Mouse (Mus musculus) CH12F3 (cell line): ENCODE measurements around the gene Xrcc3.

Experiments used
- in situ Hi-C: fragments of 300-500 bp; cut with MboI; formaldehyde crosslinking; loops from 2 replicates; pipeline ENCODE4 v1.14.3; 2020; ENCODE audit warnings: low sequenced_read_pairs

The Xrcc3 gene

DNA sequence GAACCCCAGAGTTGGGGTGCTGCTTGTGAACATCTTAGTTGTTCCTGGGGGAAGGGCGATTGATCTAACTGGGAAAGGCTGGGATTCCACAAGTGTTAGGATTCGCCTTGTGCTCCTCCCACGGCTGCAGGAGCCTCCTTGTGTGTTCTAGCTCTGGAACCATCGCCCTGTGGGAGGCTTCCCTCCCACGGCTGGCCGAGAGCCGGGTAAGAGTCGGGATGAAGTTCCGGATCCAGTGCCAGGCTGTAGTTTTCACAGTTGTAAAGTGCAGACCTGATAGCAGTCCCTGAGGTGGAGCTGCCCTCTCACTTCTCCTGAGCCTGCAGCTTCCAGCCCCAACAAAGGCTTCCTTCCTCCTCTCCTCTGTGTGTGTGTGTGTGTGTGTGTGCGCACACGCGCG, 2.9 kb upstream of the Xrcc3 start:
- in situ Hi-C loops: no loop called here

DNA sequence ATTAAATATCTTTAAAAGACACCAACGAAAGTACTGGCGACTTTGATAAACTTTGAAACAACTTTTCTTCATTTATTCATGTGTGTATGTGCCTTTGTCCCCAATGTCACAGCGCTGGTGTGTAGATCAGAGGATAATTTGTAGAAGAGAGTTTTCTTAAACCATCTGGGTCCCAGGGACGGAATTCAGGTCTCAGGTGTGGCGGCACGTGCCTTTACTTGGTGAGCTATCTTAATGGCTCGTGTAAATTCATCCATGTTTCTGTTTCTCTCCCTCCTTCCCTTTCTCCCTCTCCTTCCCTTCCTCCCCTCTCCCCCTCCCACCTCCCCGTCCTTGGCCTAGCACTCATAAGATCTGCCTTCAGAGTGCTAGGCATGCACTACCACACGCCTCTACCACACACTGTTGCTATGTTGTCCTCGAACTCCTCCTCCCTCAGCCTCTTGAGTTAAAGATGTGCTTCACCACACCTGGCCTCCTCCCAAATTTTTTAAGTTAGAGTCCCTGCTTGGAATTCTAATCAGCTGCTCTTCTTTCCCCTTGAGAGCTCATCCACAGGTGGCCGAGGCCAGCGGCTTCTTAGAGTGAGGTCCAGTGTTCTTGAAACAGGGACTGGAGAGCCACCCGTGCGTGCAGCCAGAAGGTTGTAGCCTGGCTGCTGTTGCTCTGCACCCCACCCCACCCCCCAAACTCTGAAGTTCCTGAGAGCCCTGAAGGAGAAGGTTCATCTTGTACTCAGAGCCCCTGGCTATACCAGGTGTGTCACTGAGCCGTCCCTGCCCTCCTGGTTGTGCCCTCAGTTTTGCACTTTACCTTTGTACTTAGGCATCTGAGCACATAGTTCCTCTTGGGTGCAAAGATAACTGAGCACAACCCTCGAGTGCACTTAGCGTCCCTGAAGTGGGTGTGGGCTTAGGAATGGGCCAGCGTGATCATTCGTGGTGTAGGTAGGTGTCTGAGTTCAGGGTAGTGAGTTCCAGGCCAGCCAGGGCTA, 1.4 kb upstream of the Xrcc3 start:
- in situ Hi-C loops: no loop called here

DNA sequence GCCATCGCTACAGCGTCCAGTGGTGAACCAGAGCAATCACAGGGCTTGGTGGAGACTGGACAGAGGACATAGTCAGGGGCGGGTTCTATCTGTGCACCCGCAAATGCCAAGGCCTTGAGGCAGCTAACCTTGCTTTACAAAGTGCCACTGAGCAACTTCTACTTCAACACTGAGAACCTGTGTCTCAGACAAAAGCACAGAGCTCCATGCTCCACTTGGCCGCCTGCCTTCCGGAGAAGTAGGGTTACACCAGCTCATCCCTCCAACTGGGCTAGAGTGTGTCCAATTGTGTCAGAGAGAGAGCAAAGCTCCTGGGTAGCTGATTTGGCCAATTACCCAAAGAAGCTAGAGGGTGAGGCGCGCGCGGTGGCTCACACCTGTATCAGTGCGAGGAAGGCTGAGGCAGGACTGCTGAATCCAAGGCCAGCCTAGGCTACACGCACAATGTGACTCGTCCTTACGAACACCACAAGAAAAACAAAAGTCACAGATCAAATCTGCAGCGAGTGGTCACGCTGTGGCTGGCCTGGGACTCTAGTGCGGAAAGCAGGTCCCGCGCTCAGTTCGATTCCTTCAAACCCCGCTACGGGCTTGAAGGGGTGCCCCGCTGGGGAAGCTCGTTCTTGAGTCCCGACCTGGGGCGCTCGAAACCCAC, 435 bp downstream of the Xrcc3 start:
- in situ Hi-C loops: no loop called here

DNA sequence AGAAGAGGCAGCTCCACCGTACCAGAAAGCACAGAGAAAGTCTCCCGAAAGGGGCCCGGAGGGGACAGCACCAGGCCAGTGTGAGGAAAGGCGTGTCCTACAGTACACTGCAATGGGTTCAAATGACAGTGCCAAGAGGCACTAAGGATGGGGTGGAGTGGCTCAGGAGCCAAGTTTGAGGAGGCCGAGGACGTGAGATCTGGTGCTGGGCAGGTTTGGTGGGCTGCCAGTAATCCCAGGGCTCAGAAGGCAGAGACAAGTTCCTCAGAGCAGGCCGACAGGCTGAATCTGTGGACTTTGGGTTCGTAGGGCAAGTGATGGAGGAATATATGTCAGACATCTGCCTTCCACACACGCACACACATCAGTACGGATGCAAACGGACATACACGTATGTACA, 1.1 kb downstream of the Xrcc3 start:
- in situ Hi-C loops: no loop called here

DNA sequence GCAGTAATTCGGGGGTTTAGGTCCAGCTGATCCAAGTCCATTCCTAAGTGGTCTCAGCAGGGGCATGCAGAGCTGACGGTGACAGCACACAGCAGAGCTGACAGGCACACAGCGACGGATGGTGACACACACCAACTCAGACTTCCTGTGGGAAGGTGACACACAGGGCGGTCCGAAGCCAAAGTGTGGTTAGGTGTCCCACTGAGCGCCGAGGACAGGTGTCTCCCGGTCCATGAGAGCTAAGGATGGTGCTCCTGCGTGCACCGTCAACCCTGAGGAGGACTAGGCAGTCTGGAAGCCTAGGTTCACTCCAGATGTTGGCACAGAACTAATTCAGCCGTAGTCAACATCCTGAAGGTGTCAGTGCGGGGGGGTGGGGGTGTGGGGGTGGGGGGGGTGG, 1.6 kb downstream of the Xrcc3 start:
- in situ Hi-C loops: no loop called here

DNA sequence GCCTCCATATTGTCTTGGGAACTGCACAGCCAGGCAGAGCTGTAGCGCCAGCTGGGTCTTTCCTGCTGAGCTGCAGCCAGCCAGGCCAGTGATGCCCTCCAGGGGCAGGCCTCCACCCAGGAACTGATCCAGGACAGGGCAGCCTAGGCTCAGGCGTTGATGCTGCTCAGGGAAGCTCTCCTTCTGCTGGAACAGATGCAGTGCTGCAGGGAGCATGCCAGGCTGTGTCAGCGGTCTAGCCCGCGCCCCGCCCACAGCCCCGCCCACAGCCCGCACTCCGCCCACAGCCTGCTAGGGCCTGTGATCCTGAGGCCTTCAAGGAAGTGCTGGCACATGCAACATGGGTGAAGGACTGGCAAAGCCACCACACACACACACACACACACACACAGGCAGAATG, 3.9 kb downstream of the Xrcc3 start:
- in situ Hi-C loops: no loop called here

DNA sequence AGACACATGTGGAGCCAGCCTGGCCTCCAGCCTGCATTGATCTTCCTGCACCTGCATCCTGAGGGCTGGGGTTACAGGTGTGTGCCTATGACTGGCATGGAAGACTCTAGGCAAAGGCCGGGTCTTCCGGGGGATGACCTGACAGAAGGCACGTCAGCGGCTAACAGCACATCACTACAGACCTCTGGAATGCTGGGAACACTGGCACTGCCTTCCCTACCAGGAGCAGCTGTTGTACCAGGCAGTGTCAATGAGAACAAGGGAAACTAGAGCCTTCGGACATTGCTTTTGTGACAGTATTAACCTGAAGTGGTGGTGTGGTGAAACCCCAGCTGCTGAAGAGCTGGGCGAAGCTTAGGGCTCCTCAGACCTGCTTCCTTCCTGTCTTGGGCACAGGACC, 4.9 kb downstream of the Xrcc3 start:
- in situ Hi-C loops: no loop called here

DNA sequence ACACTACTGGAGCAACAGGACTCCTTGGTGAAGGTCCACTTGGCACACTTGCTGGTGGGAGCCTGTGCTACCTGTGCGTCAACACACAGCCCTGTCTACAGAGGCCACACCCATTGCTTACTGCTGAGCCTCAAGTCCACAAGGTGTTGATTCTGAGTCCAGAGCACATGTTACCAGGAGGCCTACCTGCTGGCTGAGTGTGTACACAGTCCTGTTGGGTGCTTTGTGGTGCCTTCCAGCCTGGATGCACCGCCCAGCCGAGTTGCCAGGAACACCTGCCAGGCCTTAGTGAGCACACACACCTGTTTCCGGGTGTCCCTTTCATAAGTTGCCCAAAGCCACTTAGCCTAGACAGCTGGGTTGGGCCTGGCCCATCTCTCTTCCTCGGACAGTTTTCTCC, 10.1 kb downstream of the Xrcc3 start:
- in situ Hi-C loops: no loop called here

DNA sequence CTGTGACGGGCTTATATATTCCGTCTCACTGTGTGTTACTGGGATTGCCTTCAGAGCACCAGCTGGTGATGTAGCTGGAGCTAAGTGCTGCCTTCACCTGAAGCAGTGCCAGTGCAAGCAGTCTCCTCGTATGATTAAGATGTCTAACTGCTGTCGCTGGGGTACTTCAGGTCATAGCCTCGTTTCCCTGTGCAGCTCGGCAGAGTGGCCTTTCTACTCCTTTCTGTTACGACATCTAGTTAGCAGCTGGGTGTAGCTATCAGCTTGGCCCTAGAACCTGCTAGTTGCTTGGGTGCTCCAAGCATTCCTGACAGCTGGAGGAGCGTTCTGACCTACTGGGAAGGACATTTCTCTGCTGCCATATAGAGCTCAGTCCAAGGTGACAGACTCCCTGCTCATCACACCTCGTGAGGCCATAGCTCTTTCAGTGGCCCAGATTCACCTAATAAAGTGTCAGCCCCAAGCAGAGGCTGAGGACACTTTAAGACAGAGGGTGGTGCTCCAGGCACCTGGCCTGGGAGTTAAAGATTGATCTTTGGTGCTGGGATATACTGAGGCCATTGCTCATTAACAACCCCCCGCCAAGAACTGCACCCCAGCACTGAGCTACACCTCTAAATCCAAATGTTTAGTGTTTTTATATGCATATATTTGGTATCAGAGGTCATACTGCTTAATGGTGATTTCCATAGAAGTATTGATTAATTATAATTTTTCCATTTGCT, 13.1 kb downstream of the Xrcc3 start:
- in situ Hi-C loops: no loop called here

DNA sequence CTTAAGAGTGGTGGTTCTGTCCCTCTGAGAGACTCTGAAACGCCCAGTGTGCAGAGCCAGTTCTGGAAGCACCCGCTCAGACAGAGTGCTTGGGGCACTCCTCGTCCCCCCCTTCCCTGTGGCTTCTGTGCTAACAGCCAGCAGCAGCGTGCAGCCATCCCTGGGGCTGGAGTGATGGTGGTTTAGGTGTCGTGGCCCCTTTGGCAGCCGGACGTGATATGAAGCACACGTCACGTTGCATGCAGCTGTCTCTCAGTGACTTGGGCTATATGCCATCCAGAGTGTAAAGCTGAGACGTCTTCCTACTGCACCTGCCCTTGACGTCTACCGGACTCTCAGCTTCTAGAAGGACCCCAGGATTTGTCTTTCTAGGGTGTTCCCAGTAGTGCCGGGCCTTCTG, 15.2 kb downstream of the Xrcc3 start:
- in situ Hi-C loops: no loop called here

DNA sequence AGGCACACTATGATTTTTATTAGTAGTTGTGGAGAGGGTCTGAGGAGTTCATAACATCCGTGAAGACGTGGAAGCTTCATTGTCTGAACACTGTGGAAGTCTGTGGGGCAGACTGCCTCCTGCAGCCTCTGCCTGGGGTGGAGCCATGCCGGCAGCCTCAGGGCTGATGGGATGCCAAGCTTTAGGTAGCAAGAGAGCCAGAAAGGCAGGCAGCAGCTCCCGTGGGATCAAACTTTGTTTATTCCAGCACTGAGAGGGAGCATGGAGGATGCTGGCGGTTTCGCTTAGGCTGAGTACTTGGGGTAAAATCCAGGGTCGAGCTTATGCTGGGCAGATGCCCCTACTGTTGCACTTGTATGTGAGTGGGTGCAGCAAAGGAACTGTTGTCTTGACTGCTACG, 16.4 kb downstream of the Xrcc3 start:
- in situ Hi-C loops: no loop called here

DNA sequence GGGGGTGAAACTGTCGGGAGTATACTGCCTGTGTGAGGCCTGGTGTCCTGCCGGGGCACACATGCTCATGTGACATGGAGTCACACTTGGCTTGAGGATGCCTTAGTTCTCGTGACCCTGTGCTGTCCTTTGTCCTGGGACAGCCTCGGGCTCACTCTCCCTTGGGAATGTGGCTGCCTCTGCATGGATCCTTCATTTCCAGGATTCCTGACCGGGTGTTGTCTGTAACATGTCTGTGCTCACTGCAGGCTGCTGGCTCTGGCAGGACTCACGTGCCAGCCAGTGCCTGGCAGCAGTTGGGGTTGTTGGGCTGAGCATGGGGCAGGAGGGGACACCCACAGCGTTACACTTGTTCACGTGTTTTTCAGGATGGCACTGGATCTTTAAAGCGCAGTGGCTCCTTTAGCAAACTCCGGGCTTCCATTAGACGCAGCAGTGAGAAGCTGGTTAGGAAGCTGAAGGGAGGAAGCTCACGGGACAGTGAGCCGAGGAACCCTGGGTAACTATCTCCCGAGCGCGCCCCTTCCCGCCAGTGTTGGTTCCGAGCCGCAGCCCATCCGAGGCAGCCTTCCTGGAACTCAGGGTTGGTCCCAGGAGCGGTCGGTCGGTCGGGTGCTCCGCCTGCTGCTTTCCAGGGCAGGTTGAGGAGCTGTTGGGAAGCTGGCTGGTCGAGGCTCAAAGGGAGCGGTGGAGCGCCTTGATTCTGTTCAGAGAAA, 18.3 kb downstream of the Xrcc3 start:
- in situ Hi-C loops: no loop called here

GRCm38 (mm10) chr12:111794526-111795179, 19.0 kb downstream of the Xrcc3 start:
- in situ Hi-C loops: no loop called here

GRCm38 (mm10) chr12:111794102-111794501, 19.6 kb downstream of the Xrcc3 start:
- in situ Hi-C loops: no loop called here

- in situ Hi-C loops: no loop called here
Observed at GRCm38 (mm10) chr12:111791474-111792104, 22.1 kb downstream of the Xrcc3 start.

- in situ Hi-C loops: no loop called here
Observed at GRCm38 (mm10) chr12:111790631-111791030, 23.0 kb downstream of the Xrcc3 start.

GRCm38 (mm10) chr12:111790090-111790489, 23.6 kb downstream of the Xrcc3 start:
- in situ Hi-C loops: no loop called here

- in situ Hi-C loops: no loop called here
Observed at GRCm38 (mm10) chr12:111787015-111787414, 26.7 kb downstream of the Xrcc3 start.

DNA sequence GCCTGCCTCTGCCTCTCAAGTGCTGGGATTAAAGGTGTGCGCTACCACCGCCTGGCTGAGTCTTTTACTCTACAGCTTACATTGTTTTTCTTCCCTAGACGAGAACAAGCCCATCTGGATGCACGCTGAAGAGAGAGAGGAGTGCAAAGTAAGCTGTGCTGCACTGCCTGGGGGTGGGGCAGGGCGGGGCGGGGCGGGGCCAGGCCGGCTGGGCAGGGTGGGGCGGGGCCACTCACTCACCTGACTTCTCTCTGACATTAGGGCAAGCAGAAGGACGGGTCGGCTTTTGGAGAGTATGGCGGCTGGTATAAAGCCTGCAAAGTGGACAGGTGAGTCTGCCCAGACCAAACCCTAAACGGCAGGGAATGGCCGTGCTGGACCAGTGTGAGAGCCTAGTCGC, 28.5 kb downstream of the Xrcc3 start:
- in situ Hi-C loops: no loop called here

GRCm38 (mm10) chr12:111779544-111779943, 34.1 kb downstream of the Xrcc3 start:
- in situ Hi-C loops: no loop called here
